Mouse (Mus musculus): ENCODE data around the gene Vamp4. TPM values are rescaled to one million over a fixed set of nuclear protein-coding genes. Genes with fewer than 3 reads are reported as not detected.
A peak's percentile ranks its signal among the peaks of the same experiment; 100 is the strongest.
"Not testable (repeated sequence)": the region's sequence is repeated elsewhere in the genome, so short reads cannot be mapped to it uniquely, and the experiment has no call there.

Gene Vamp4
- polyA plus RNA-seq, 1 experiment from 2014 or later = 79.5 TPM

DNA sequence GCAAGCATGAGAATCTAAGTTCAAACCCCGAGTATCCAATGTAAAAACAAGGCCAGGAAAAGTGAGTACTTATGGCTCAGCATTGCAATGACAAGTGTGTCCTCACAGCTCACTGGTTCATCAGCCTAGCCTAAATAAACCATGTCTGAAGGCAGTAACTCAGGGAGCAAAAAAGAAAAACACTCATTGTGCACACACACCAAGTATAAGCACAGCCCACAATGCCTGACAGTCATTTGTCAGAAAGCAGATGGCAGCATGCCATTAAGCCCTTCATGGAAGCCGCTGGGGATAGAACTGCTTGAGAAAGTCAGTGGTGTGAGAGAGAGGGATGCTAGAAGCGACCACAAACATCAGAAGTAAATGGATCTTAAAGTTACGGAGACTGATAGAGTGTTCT, 31.0 kb downstream of the Vamp4 start:
- no peaks in the 10 kb centered on the region for H3K4me1 ChIP-seq (ENCODE audit: control insufficient read depth, insufficient read depth, low read length)
- H3K9me3 ChIP-seq (ENCODE audit: control insufficient read depth, low read length) = no peaks in the 10 kb centered on the region
- ATAC-seq (ENCODE audit: low read depth) = peak; percentile 84
- H3K27me3 ChIP-seq (ENCODE audit: control insufficient read depth, insufficient read depth, low read length) = no peaks in the 10 kb centered on the region
- peaks cover 4% of the 10 kb centered on the region; the same call in 1 of the 2 replicates for H3K36me3 ChIP-seq (ENCODE audit: control insufficient read depth, insufficient read depth, low read length)
- 19% methylated on average over 4 of the region's 4 CpGs for WGBS
- no peak overlapping the region for H3K9ac ChIP-seq (replicated peaks; ENCODE audit: low read depth, low read length)
- H3K27ac ChIP-seq (ENCODE audit: low read depth, low read length) = no peak overlapping the region; the same call in 1 of the 2 replicates
- H3K4me2 ChIP-seq (ENCODE audit: low read depth, low read length) = no peak overlapping the region
- no peak overlapping the region for H3K4me3 ChIP-seq (ENCODE audit: low read depth, low read length)

DNA sequence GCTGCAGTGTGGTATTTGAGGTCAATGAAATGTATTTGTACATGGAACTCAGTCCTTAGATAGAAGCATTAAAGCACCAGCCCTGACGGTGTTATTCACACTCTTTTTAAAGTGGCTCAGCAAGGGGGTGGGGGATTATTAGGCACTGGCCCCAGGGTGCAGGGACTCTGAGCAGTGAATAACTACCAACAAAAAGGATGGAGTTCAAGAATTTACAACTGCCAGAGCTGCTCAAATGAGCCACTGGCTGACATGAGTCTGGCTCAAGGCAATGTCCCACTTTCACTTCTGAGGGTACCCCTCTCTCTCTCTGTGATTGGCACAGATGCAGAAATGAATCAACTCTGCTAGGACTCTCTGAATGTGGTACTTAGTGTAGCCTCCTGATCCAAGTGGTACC, 37.8 kb downstream of the Vamp4 start:
- 7% methylated on average over 1 of the region's 1 CpGs for WGBS
- Histone ChIP-seq H3K4me3 (ENCODE audit: low read depth, low read length) (no peak overlapping the region), H3K36me3 (ENCODE audit: control insufficient read depth, insufficient read depth, low read length) (no peaks in the 10 kb centered on the region), H3K27me3 (ENCODE audit: control insufficient read depth, insufficient read depth, low read length) (no peaks in the 10 kb centered on the region), H3K27ac (ENCODE audit: low read depth, low read length) (no peak overlapping the region), H3K4me2 (ENCODE audit: low read depth, low read length) (no peak overlapping the region), H3K9me3 (ENCODE audit: control insufficient read depth, low read length) (no peaks in the 10 kb centered on the region), H3K9ac (replicated peaks; ENCODE audit: low read depth, low read length) (no peak overlapping the region), H3K4me1 (ENCODE audit: control insufficient read depth, insufficient read depth, low read length) (no peaks in the 10 kb centered on the region)
- no peak for ATAC-seq (ENCODE audit: low read depth)

DNA sequence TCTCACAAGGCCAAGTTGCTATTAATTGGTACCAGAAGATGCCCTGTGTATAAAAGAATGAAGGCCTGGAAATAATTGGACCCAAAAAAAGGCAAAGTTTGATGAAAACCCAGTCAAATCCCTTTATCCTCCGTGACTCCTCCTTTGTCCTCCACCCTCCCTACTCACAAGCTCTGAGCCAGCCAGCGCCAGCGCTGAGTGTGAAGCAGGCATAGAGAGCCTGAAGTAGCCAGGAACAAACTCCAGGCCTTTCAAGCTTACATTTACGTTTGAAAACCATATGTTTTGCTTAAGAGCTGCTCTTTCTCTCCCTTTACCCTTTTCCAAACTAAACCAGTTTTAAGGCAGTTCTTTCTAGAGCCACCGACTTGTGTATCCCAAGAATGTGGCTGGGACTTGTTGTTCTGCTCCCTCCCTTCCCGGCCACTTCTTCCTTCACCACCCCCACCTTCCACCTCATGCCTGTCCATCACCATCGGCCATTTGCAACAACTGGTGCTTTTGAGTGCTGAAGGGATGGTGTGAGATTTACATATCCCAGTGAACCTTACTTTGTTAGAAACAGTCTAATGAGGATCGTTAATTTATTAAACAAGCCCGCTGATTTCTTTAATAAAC, 39.4 kb downstream of the Vamp4 start:
- no peaks in the 10 kb centered on the region for H3K9me3 ChIP-seq (ENCODE audit: control insufficient read depth, low read length)
- no peak overlapping the region for H3K27ac ChIP-seq (ENCODE audit: low read depth, low read length)
- no peak overlapping the region for H3K4me3 ChIP-seq (ENCODE audit: low read depth, low read length)
- H3K36me3 ChIP-seq (ENCODE audit: control insufficient read depth, insufficient read depth, low read length) = no peaks in the 10 kb centered on the region
- H3K9ac ChIP-seq (replicated peaks; ENCODE audit: low read depth, low read length) = no peak overlapping the region
- ATAC-seq (ENCODE audit: low read depth) = no peak
- WGBS = 52% methylated on average over 9 of the region's 9 CpGs
- H3K4me1 ChIP-seq (ENCODE audit: control insufficient read depth, insufficient read depth, low read length) = no peaks in the 10 kb centered on the region
- no peaks in the 10 kb centered on the region for H3K27me3 ChIP-seq (ENCODE audit: control insufficient read depth, insufficient read depth, low read length)
- H3K4me2 ChIP-seq (ENCODE audit: low read depth, low read length) = no peak overlapping the region

DNA sequence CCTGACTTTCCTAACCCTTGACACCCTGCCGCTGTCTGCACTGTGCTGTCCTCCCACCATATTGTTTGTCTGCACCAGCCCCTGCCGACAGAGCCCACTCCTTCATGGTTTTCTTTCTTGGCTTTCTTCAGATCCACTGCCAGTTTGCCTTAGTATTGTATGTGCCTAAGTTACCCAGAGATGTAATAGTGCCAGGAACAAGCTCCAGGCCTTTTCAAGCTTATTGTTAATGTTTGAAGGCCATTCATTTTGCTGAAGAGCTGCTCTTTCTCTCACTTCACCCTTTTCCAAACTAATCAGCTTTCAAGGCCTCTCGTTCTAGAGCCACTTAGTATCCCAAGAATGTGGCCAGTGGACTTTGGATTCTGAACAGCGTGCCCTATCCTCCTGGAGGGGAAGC, 40.9 kb downstream of the Vamp4 start:
- Histone ChIP-seq H3K9me3 (ENCODE audit: control insufficient read depth, low read length) (no peaks in the 10 kb centered on the region), H3K9ac (replicated peaks; ENCODE audit: low read depth, low read length) (no peak overlapping the region), H3K4me1 (ENCODE audit: control insufficient read depth, insufficient read depth, low read length) (no peaks in the 10 kb centered on the region), H3K4me2 (ENCODE audit: low read depth, low read length) (no peak overlapping the region), H3K36me3 (ENCODE audit: control insufficient read depth, insufficient read depth, low read length) (no peaks in the 10 kb centered on the region), H3K4me3 (ENCODE audit: low read depth, low read length) (no peak overlapping the region), H3K27me3 (ENCODE audit: control insufficient read depth, insufficient read depth, low read length) (no peaks in the 10 kb centered on the region), H3K27ac (ENCODE audit: low read depth, low read length) (no peak overlapping the region)
- whole genome bisulfite sequencing = 45% methylated on average over 4 of the region's 4 CpGs
- no peak for ATAC-seq (ENCODE audit: low read depth)

DNA sequence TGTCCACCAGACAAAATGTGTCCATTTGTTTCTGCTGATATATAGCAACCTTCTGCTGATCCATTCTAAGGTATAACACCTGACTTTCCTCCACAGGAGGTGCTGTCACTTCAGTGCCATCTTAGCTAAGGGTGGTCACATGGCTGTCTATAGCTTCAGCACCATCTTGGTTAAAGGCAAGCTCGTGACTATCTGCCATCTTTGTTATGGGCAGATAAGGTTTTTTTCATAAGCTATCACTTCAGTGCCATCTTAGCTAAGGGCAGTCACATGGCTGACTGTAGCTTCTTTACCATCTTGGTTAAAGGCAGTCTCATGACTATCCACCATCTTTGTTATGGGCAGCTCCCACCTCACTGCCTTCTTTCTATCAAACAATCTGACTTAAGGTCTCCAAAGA, 45.2 kb downstream of the Vamp4 start:
- no peak overlapping the region for H3K27ac ChIP-seq (ENCODE audit: low read depth, low read length)

DNA sequence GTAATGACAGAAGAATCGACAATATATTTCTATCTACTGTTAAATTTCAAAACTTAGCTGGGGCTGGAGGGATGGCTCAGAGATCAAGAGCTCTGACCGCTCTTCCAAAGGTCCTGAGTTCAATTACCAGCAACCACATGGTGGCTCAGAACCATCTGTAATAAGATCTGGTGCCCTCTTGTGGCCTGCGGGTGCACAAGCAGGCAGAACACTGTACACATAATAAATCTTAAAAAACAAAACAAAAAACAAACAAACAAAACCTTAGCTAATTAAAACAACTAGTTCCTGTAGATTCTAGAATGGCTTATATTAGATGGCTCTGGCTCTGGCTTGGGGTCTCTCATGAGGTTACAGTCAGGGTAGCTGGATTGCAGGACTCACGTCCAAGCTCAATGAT, 50.2 kb downstream of the Vamp4 start:
- H3K9ac ChIP-seq (replicated peaks; ENCODE audit: low read depth, low read length) = no peak overlapping the region
- no peak overlapping the region for H3K4me3 ChIP-seq (ENCODE audit: low read depth, low read length)
- H3K9me3 ChIP-seq (ENCODE audit: control insufficient read depth, low read length) = no peaks in the 10 kb centered on the region
- peaks cover 7% of the 10 kb centered on the region; the same call in 1 of the 2 replicates for H3K4me1 ChIP-seq (ENCODE audit: control insufficient read depth, insufficient read depth, low read length)
- H3K36me3 ChIP-seq (ENCODE audit: control insufficient read depth, insufficient read depth, low read length) = no peaks in the 10 kb centered on the region
- no peaks in the 10 kb centered on the region for H3K27me3 ChIP-seq (ENCODE audit: control insufficient read depth, insufficient read depth, low read length)
- ATAC-seq (ENCODE audit: low read depth) = no peak
- no peak overlapping the region for H3K4me2 ChIP-seq (ENCODE audit: low read depth, low read length)
- 73% methylated on average over 4 of the region's 4 CpGs for WGBS
- no peak overlapping the region for H3K27ac ChIP-seq (ENCODE audit: low read depth, low read length)

More for the DNA sequence above, 45.2 kb downstream of the Vamp4 start:
- Histone ChIP-seq H3K4me2 (ENCODE audit: low read depth, low read length) (no peak overlapping the region), H3K9me3 (ENCODE audit: control insufficient read depth, low read length) (no peaks in the 10 kb centered on the region), H3K9ac (replicated peaks; ENCODE audit: low read depth, low read length) (no peak overlapping the region), H3K4me1 (ENCODE audit: control insufficient read depth, insufficient read depth, low read length) (no peaks in the 10 kb centered on the region), H3K36me3 (ENCODE audit: control insufficient read depth, insufficient read depth, low read length) (no peaks in the 10 kb centered on the region), H3K4me3 (ENCODE audit: low read depth, low read length) (no peak overlapping the region), H3K27me3 (ENCODE audit: control insufficient read depth, insufficient read depth, low read length) (no peaks in the 10 kb centered on the region)
- WGBS = 78% methylated on average over 1 of the region's 1 CpGs
- ATAC-seq (ENCODE audit: low read depth) = peak; percentile 93

DNA sequence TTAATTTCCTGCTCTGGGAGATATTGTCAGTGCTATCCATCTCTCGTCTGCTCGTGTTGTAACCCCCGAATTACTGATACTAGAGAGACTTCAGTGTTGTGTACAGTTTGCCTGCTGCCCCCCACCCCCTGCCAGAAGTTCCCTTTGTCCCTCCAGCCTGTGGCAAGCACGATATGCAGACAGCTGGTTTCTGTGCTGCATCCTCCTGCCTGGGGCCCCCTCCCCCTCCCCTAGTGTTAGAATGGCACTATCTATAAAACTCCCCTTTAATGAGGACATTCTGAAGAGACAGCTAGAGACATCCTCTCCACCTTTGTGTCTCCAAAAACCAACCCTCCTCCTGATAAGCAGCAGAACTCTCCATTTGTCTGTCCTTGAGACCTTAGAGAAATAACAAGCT, 53.6 kb downstream of the Vamp4 start:
- no peak overlapping the region for H3K4me2 ChIP-seq (ENCODE audit: low read depth, low read length)
- H3K27ac ChIP-seq (ENCODE audit: low read depth, low read length) = no peak overlapping the region
- no peaks in the 10 kb centered on the region for H3K36me3 ChIP-seq (ENCODE audit: control insufficient read depth, insufficient read depth, low read length)
- ATAC-seq (ENCODE audit: low read depth) = 0 out of 2 replicates have a peak, but pooled peaks have one; percentile 14
- H3K27me3 ChIP-seq (ENCODE audit: control insufficient read depth, insufficient read depth, low read length) = no peaks in the 10 kb centered on the region
- no peaks in the 10 kb centered on the region for H3K9me3 ChIP-seq (ENCODE audit: control insufficient read depth, low read length)
- H3K4me3 ChIP-seq (ENCODE audit: low read depth, low read length) = no peak overlapping the region
- H3K4me1 ChIP-seq (ENCODE audit: control insufficient read depth, insufficient read depth, low read length) = peaks cover 7% of the 10 kb centered on the region; the same call in 1 of the 2 replicates
- H3K9ac ChIP-seq (replicated peaks; ENCODE audit: low read depth, low read length) = no peak overlapping the region
- WGBS = 11% methylated on average over 4 of the region's 4 CpGs

DNA sequence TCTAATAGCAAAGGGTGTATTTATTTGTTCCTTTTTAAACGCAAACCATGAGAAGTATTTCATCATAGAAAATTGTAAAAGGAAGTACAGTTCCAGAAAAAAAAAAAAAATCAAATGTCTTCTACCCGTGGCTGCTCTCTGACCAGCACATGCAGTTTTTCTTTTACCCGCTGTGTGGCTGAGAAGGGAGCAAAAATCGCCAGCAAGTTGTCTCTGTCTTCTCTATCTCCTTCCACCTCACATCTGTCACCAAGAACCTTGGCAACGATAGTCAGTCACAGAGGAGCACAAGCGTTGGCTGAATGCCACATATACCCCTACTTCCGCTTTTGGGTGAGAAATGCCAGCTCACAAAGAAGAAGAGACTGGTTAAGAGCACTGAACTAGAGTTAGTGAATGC, 54.9 kb downstream of the Vamp4 start:
- H3K4me2 ChIP-seq (ENCODE audit: low read depth, low read length) = no peak overlapping the region
- H3K27ac ChIP-seq (ENCODE audit: low read depth, low read length) = no peak overlapping the region
- no peaks in the 10 kb centered on the region for H3K27me3 ChIP-seq (ENCODE audit: control insufficient read depth, insufficient read depth, low read length)
- no peak overlapping the region for H3K4me3 ChIP-seq (ENCODE audit: low read depth, low read length)
- no peaks in the 10 kb centered on the region for H3K36me3 ChIP-seq (ENCODE audit: control insufficient read depth, insufficient read depth, low read length)
- WGBS = 54% methylated on average over 7 of the region's 7 CpGs
- no peak for ATAC-seq (ENCODE audit: low read depth)
- H3K9me3 ChIP-seq (ENCODE audit: control insufficient read depth, low read length) = no peaks in the 10 kb centered on the region
- H3K4me1 ChIP-seq (ENCODE audit: control insufficient read depth, insufficient read depth, low read length) = peaks cover 7% of the 10 kb centered on the region; the same call in 1 of the 2 replicates
- no peak overlapping the region for H3K9ac ChIP-seq (replicated peaks; ENCODE audit: low read depth, low read length)

DNA sequence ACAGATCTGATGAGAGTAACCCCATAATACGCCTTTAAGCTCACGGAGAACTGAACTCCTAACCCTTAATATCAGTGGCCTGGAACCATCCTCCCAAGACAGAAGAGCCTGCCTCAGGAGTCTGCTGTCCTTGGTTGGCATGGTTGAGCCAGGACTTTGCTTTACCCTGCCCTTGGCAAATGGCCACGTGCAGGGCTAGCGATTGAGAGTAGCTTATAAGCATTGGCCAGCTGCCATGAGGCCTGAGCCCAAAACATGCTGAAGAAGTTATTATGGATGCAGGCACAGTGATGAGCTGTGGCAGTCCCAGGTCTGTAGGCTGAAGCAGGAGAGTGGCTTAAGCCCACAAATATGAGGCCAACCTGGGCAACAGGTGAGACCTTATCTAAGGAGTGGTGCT, 57.5 kb downstream of the Vamp4 start:
- not testable (repeated sequence) for H3K4me2 ChIP-seq (ENCODE audit: low read depth, low read length); ATAC-seq (ENCODE audit: low read depth); H3K4me3 ChIP-seq (ENCODE audit: low read depth, low read length); H3K4me1 ChIP-seq (ENCODE audit: control insufficient read depth, insufficient read depth, low read length); H3K27ac ChIP-seq (ENCODE audit: low read depth, low read length); H3K9me3 ChIP-seq (ENCODE audit: control insufficient read depth, low read length); H3K27me3 ChIP-seq (ENCODE audit: control insufficient read depth, insufficient read depth, low read length); H3K36me3 ChIP-seq (ENCODE audit: control insufficient read depth, insufficient read depth, low read length); H3K9ac ChIP-seq (replicated peaks; ENCODE audit: low read depth, low read length)
- 81% methylated on average over 4 of the region's 4 CpGs for WGBS
